Mouse (Mus musculus) limb, embryonic 10.5 days (tissue): ENCODE results near the gene Atp6v1e1. TPM values are rescaled to one million over a fixed set of nuclear protein-coding genes. Genes with fewer than 3 reads are reported as not detected.

Experiments used
- DNase-seq: peaks from one replicate; pipeline ENCODE4 v3.0.0-alpha.2; 2017; ENCODE audit warnings: low spot score
- H3K27ac ChIP-seq: fragments of 300-500 bp; sonication (generic); 2 replicates; pipeline ENCODE4 v1.5.1; 2016; ENCODE audit warnings: mild to moderate bottlenecking
- H3K27me3 ChIP-seq: fragments of 300-500 bp; sonication (generic); 2 replicates; pipeline ENCODE4 v1.6.1; 2016; ENCODE audit warnings: low read depth, mild to moderate bottlenecking; ENCODE audit not compliant: poor library complexity, severe bottlenecking
- H3K36me3 ChIP-seq: fragments of 300-500 bp; sonication (generic); 2 replicates; pipeline ENCODE4 v1.6.1; 2016; ENCODE audit warnings: mild to moderate bottlenecking, moderate library complexity
- H3K4me1 ChIP-seq: fragments of 300-500 bp; sonication (generic); 2 replicates; pipeline ENCODE4 v1.6.1; 2016
- H3K4me3 ChIP-seq: fragments of 300-500 bp; sonication (generic); 2 replicates; pipeline ENCODE4 v1.5.1; 2016; ENCODE audit warnings: mild to moderate bottlenecking, moderate library complexity
- H3K9me3 ChIP-seq: fragments of 300-500 bp; sonication (generic); replicated peaks from 2 replicates; pipeline ENCODE4 v1.6.1; 2016; ENCODE audit warnings: mild to moderate bottlenecking
- WGBS: fragments of 180-500 bp; shearing (Covaris S2); methylation state at CpG from one replicate; pipeline ENCODE4 v1.1.7; 2016; 5-methylcytosine and 5-hydroxymethylcytosine counted together
- polyA plus RNA-seq: library from polyadenylated mRNA; unstranded; fragments of >200 nt; fragmentation: Nextera tagmentation; extraction: Ambion mirVana; gene quantifications from 2 replicates; pipeline ENCODE4 v1.2.1, GENCODE M21; 2016

The Atp6v1e1 gene
- polyA plus RNA-seq, 1 experiment from 2014 or later = 99.9 TPM

GRCm38 (mm10) chr6:120806999-120807737 is 15.4 kb downstream of the Atp6v1e1 start:
- no peaks in the 10 kb centered on the region for H3K4me1 ChIP-seq
- H3K9me3 ChIP-seq = no peaks in the 10 kb centered on the region
- DNase-seq = no peak
- H3K27me3 ChIP-seq = no peaks in the 10 kb centered on the region
- peaks cover 99% of the 10 kb centered on the region for H3K36me3 ChIP-seq
- H3K4me3 ChIP-seq = no peak overlapping the region
- 95% methylated on average over 5 of the region's 5 CpGs for WGBS
- no peak overlapping the region for H3K27ac ChIP-seq

GRCm38 (mm10) chr6:120799581-120800041 is 23.0 kb downstream of the Atp6v1e1 start:
- Histone ChIP-seq H3K4me1 (no peaks in the 10 kb centered on the region), H3K9me3 (no peaks in the 10 kb centered on the region), H3K4me3 (no peak overlapping the region), H3K27me3 (no peaks in the 10 kb centered on the region), H3K36me3 (peaks cover 99% of the 10 kb centered on the region), H3K27ac (no peak overlapping the region)
- WGBS = 95% methylated on average over 4 of the region's 4 CpGs
- DNase-seq = no peak

- Histone ChIP-seq H3K36me3 (peaks cover 99% of the 10 kb centered on the region), H3K4me3 (no peak overlapping the region), H3K9me3 (no peaks in the 10 kb centered on the region), H3K27ac (no peak overlapping the region), H3K27me3 (no peaks in the 10 kb centered on the region), H3K4me1 (no peaks in the 10 kb centered on the region)
- DNase-seq = no peak
- 94% methylated on average over 4 of the region's 4 CpGs for WGBS
These were observed 23.7 kb downstream of the Atp6v1e1 start for GRCm38 (mm10) chr6:120798905-120799304.

GRCm38 (mm10) chr6:120798019-120798418 is 24.6 kb downstream of the Atp6v1e1 start:
- Histone ChIP-seq H3K4me1 (no peaks in the 10 kb centered on the region), H3K27ac (no peak overlapping the region), H3K4me3 (no peak overlapping the region), H3K27me3 (no peaks in the 10 kb centered on the region), H3K36me3 (peaks cover 99% of the 10 kb centered on the region), H3K9me3 (no peaks in the 10 kb centered on the region)
- WGBS = 92% methylated on average over 7 of the region's 7 CpGs
- DNase-seq = no peak

- Histone ChIP-seq H3K27me3 (no peaks in the 10 kb centered on the region), H3K9me3 (no peaks in the 10 kb centered on the region), H3K27ac (no peak overlapping the region), H3K4me3 (no peak overlapping the region), H3K4me1 (peaks cover 4% of the 10 kb centered on the region), H3K36me3 (peaks cover 96% of the 10 kb centered on the region)
- DNase-seq = no peak
- WGBS = 89% methylated on average over 2 of the region's 2 CpGs
These were observed 26.5 kb downstream of the Atp6v1e1 start for GRCm38 (mm10) chr6:120796111-120796510.

GRCm38 (mm10) chr6:120795422-120796086 is 27.0 kb downstream of the Atp6v1e1 start:
- no peak for DNase-seq

GRCm38 (mm10) chr6:120792947-120793346 is 29.6 kb downstream of the Atp6v1e1 start:
- Histone ChIP-seq H3K27me3 (no peaks in the 10 kb centered on the region), H3K9me3 (no peaks in the 10 kb centered on the region), H3K27ac (no peak overlapping the region), H3K4me3 (no peak overlapping the region), H3K4me1 (peaks cover 9% of the 10 kb centered on the region), H3K36me3 (peaks cover 70% of the 10 kb centered on the region)
- no peak for DNase-seq
- 85% methylated on average over 8 of the region's 8 CpGs for WGBS

More at GRCm38 (mm10) chr6:120795422-120796086, 27.0 kb downstream of the Atp6v1e1 start:
- Histone ChIP-seq H3K4me1 (peaks cover 9% of the 10 kb centered on the region), H3K9me3 (no peaks in the 10 kb centered on the region), H3K27me3 (no peaks in the 10 kb centered on the region), H3K36me3 (peaks cover 91% of the 10 kb centered on the region), H3K4me3 (no peak overlapping the region), H3K27ac (no peak overlapping the region)
- WGBS = 90% methylated on average over 5 of the region's 5 CpGs

GRCm38 (mm10) chr6:120790717-120791116 is 31.9 kb downstream of the Atp6v1e1 start:
- Histone ChIP-seq H3K9me3 (no peaks in the 10 kb centered on the region), H3K36me3 (peaks cover 48% of the 10 kb centered on the region), H3K4me3 (no peak overlapping the region), H3K27ac (0 out of 2 replicates have a peak overlapping the region, but pooled peaks have one; percentile 36), H3K27me3 (no peaks in the 10 kb centered on the region), H3K4me1 (peaks cover 9% of the 10 kb centered on the region)
- WGBS = 54% methylated on average over 5 of the region's 5 CpGs
- no peak for DNase-seq

- 89% methylated on average over 10 of the region's 11 CpGs for WGBS
- H3K27ac ChIP-seq = no peak overlapping the region
- peaks cover 9% of the 10 kb centered on the region for H3K4me1 ChIP-seq
- H3K9me3 ChIP-seq = no peaks in the 10 kb centered on the region
- no peaks in the 10 kb centered on the region for H3K27me3 ChIP-seq
- no peak overlapping the region for H3K4me3 ChIP-seq
- DNase-seq = no peak
- peaks cover 42% of the 10 kb centered on the region for H3K36me3 ChIP-seq
These were observed 32.4 kb downstream of the Atp6v1e1 start for GRCm38 (mm10) chr6:120790153-120790552.

- H3K4me3 ChIP-seq = no peak overlapping the region
- H3K9me3 ChIP-seq = no peaks in the 10 kb centered on the region
- peaks cover 30% of the 10 kb centered on the region for H3K36me3 ChIP-seq
- H3K27ac ChIP-seq = no peak overlapping the region
- no peak for DNase-seq
- H3K27me3 ChIP-seq = no peaks in the 10 kb centered on the region
- peaks cover 15% of the 10 kb centered on the region for H3K4me1 ChIP-seq
These were observed 33.7 kb downstream of the Atp6v1e1 start for GRCm38 (mm10) chr6:120788904-120789303.

GRCm38 (mm10) chr6:120788068-120788607 is 34.5 kb downstream of the Atp6v1e1 start:
- no peak overlapping the region for H3K27ac ChIP-seq
- 79% methylated on average over 5 of the region's 5 CpGs for whole genome bisulfite sequencing
- peaks cover 15% of the 10 kb centered on the region for H3K4me1 ChIP-seq
- no peak overlapping the region for H3K4me3 ChIP-seq
- no peak for DNase-seq
- no peaks in the 10 kb centered on the region for H3K9me3 ChIP-seq
- H3K36me3 ChIP-seq = peaks cover 22% of the 10 kb centered on the region
- no peaks in the 10 kb centered on the region for H3K27me3 ChIP-seq

GRCm38 (mm10) chr6:120784351-120784750 is 38.2 kb downstream of the Atp6v1e1 start:
- Histone ChIP-seq H3K4me1 (peaks cover 6% of the 10 kb centered on the region), H3K36me3 (0 out of 2 replicates have a peak, but pooled peaks cover 2% of the 10 kb centered on the region), H3K27ac (no peak overlapping the region), H3K4me3 (no peak overlapping the region), H3K27me3 (no peaks in the 10 kb centered on the region), H3K9me3 (no peaks in the 10 kb centered on the region)
- DNase-seq = no peak
- WGBS = 61% methylated on average over 7 of the region's 7 CpGs

- Histone ChIP-seq H3K4me1 (peaks cover 6% of the 10 kb centered on the region), H3K9me3 (no peaks in the 10 kb centered on the region), H3K27me3 (no peaks in the 10 kb centered on the region), H3K4me3 (no peak overlapping the region), H3K36me3 (no peaks in the 10 kb centered on the region), H3K27ac (no peak overlapping the region)
- WGBS = 90% methylated on average over 2 of the region's 2 CpGs
- no peak for DNase-seq
These were observed 39.6 kb downstream of the Atp6v1e1 start for GRCm38 (mm10) chr6:120782948-120783347.
